Mouse (Mus musculus): ENCODE measurements around the gene Asl.

DNA sequence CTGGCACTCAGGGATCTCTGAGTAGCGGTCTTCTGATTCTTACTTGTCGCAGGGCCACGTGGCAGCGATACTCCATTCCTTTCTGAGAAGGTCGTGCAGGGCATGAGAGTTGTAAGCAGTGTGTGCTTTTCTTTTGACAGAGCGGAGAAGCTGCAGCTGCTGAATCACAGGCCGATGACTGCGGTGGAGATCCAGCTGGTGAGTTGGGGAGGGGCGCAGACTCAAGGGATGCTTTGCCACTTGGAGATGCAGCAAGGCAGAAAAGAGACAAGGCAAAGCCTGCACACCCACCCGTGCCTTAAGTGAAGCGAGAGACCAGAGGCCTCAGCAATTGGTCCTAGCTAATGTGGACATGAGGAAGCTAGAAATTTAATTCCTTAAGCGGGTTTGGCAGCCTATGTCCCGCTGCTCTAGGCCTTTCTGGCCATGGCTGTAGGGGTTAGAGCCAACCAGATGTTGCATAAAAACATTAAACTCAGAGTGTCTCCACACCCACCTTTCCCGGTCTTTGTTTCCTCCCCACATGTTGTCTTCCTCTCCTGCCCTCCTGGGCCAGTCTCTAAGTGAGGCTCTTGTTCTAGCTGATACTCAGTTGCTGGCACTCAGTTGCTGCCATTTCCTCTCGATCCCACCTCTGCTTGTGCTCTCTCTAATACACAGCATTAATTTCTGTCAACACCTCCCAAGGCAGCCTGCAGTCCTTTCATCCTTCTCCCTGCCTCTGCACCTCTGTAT, 19.9 kb upstream of the Asl start:
- no peak for TF ChIP-seq CTCF (conservative IDR thresholded peaks at IDR 0.05; ENCODE audit: low read length)
- TF ChIP-seq POU5F1 (IDR thresholded peaks at IDR 0.05; ENCODE audit: borderline replicate concordance, low read length), result no peak

All from E14TG2a.4 (cell line).